Mouse (Mus musculus) heart, embryonic 12.5 days (tissue): ENCODE measurements at regions not wholly inside any gene's neighbourhood (a gene's known extent, or its start where the extent isn't known, plus 50 kb on each side); places are given as distances from the start of the nearest gene placed in this dataset.

Source experiments
- ATAC-seq: fragments of 200-750 bp; cut with Nextera tagmentation; 2 replicates; pipeline ENCODE4 v1.8.0; 2017; ENCODE audit warnings: moderate TSS enrichment, moderate library complexity; ENCODE audit not compliant: insufficient number of reproducible peaks, low FRiP score
- H3K27ac ChIP-seq: fragments of 300-500 bp; sonication (generic); 2 replicates; pipeline ENCODE4 v1.5.1; 2016; ENCODE audit warnings: mild to moderate bottlenecking, moderate library complexity; ENCODE audit not compliant: poor library complexity, severe bottlenecking
- H3K27me3 ChIP-seq: fragments of 300-500 bp; sonication (generic); replicated peaks from 2 replicates; pipeline ENCODE4 v1.6.1; 2016; ENCODE audit warnings: mild to moderate bottlenecking, moderate library complexity
- H3K36me3 ChIP-seq: fragments of 300-500 bp; sonication (generic); 2 replicates; pipeline ENCODE4 v1.6.1; 2016; ENCODE audit warnings: mild to moderate bottlenecking, moderate library complexity
- H3K4me1 ChIP-seq: fragments of 300-500 bp; sonication (generic); replicated peaks from 2 replicates; pipeline ENCODE4 v1.6.1; 2016; ENCODE audit warnings: mild to moderate bottlenecking
- H3K4me2 ChIP-seq: fragments of 300-500 bp; sonication (generic); 2 replicates; pipeline ENCODE4 v1.6.1; 2016; ENCODE audit warnings: mild to moderate bottlenecking, moderate library complexity
- H3K4me3 ChIP-seq: fragments of 300-500 bp; sonication (generic); 2 replicates; pipeline ENCODE4 v1.5.1; 2016; ENCODE audit warnings: mild to moderate bottlenecking
- H3K9ac ChIP-seq: fragments of 300-500 bp; sonication (generic); 2 replicates; pipeline ENCODE4 v1.6.1; 2016; ENCODE audit warnings: mild to moderate bottlenecking, moderate library complexity
- H3K9me3 ChIP-seq: fragments of 300-500 bp; sonication (generic); replicated peaks from 2 replicates; pipeline ENCODE4 v1.6.1; 2016; ENCODE audit warnings: mild to moderate bottlenecking, moderate library complexity
- WGBS: fragments of 180-500 bp; shearing (Covaris S2); methylation state at CpG from one replicate; pipeline ENCODE4 v1.1.7; 2016; 5-methylcytosine and 5-hydroxymethylcytosine counted together

DNA sequence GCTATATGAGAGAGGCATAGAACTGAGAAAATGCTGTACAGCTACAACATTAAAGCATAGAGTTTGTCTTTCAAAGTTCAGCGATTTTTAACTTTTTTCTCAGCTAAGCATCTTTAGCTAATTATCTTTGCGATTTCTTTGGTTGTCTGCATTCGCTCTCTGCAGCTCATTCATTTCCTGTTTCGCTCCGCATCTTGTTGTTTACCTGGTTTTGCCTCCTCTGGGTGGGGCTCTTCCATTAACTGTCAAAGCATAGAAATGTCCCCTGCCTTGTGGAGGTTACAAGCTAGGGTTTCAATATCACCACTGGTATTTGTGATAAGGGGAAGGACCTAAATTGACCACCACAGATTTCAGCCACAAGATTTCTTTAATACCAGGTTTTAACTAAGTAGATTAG, 115.5 kb upstream of the Atp1b1 start:
- 80% methylated on average over 5 of the region's 5 CpGs for WGBS
- Histone ChIP-seq H3K27ac (no peak overlapping the region), H3K9ac (no peak overlapping the region), H3K9me3 (no peaks in the 10 kb centered on the region), H3K4me2 (no peak overlapping the region), H3K4me3 (no peak overlapping the region), H3K27me3 (no peaks in the 10 kb centered on the region), H3K36me3 (no peaks in the 10 kb centered on the region), H3K4me1 (peaks cover 33% of the 10 kb centered on the region)
- no peak for ATAC-seq

DNA sequence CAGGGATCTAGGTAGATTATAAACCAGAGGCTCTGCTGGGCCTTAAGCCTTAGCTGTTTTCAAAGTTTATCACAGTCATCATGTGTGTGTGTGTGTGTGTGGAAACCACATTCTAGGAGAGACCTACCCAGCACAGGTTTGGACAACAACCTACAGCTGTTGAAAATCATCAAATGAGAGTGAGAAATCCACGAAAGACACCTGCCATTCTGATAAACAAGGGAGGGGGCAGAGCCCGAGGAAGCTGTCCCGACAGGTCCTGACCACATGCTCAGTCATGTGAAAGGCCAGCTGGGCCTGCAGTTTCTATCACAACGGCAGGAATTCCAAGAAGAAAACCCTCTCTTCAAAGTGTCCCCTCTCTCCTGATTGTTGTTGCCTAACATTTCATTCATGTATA, 114.0 kb upstream of the Atp1b1 start:
- ATAC-seq, result no peak
- H3K27ac ChIP-seq, result no peak overlapping the region
- peaks cover 33% of the 10 kb centered on the region for H3K4me1 ChIP-seq
- no peaks in the 10 kb centered on the region for H3K9me3 ChIP-seq
- H3K9ac ChIP-seq, result no peak overlapping the region
- 19% methylated on average over 4 of the region's 4 CpGs for WGBS
- no peaks in the 10 kb centered on the region for H3K27me3 ChIP-seq
- no peak overlapping the region for H3K4me2 ChIP-seq
- H3K36me3 ChIP-seq, result no peaks in the 10 kb centered on the region
- H3K4me3 ChIP-seq, result no peak overlapping the region

DNA sequence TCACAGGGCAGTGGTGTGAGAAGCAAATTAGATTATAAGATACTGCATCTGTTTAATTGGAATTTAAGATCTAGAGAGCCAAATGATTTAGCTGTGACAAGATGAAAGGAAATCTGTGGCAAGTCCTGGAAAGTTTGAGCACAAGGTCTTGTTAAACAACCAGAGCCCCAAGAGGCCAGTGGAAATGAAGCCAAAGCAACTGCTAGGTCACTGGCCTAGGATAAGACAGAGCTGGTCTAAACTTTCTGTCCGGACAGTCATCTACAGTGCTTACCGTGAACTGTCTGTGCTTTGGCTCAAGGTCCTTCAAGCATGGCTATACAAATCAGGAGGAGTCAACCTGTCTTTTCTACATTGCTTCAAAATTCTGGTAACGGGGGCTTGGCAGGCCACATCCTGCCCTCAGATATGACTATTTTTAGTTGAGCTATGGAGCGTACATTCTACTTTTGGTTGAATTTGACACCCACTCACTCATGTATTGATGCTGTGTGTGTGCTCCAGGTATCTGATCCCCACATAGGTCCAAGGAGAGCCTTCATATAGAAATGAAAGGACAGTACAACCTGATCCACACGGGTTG, 113.4 kb upstream of the Atp1b1 start:
- Histone ChIP-seq H3K4me2 (no peak overlapping the region), H3K27ac (no peak overlapping the region), H3K4me1 (peaks cover 33% of the 10 kb centered on the region), H3K4me3 (no peak overlapping the region), H3K36me3 (no peaks in the 10 kb centered on the region), H3K27me3 (no peaks in the 10 kb centered on the region), H3K9me3 (no peaks in the 10 kb centered on the region), H3K9ac (no peak overlapping the region)
- no peak for ATAC-seq
- 72% methylated on average over 5 of the region's 5 CpGs for WGBS

DNA sequence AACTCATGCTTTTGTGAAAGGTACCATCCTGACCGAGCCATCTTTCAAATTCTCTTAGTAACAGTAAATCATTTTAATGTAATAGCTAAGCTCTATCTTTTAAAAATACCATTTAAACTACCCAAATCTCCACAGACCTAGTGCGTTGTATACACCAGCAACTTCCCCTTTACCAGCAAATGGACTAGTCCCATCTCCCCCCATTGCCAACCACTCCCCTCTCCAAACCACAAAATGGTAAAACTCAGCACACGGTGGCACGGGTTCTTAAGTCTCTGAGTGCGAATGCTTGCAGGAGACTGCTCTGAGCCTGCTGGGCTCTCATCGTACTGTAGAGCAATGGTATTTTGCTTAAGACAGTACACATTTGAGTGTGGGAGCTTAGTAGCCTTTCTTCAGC, 106.7 kb upstream of the Atp1b1 start:
- Histone ChIP-seq H3K9ac (no peak overlapping the region), H3K36me3 (no peaks in the 10 kb centered on the region), H3K9me3 (no peaks in the 10 kb centered on the region), H3K27ac (no peak overlapping the region), H3K4me2 (no peak overlapping the region), H3K4me3 (no peak overlapping the region), H3K27me3 (no peaks in the 10 kb centered on the region), H3K4me1 (peaks cover 8% of the 10 kb centered on the region; the same call in 1 of the 2 replicates)
- ATAC-seq, result no peak
- WGBS, result 87% methylated on average over 6 of the region's 6 CpGs

DNA sequence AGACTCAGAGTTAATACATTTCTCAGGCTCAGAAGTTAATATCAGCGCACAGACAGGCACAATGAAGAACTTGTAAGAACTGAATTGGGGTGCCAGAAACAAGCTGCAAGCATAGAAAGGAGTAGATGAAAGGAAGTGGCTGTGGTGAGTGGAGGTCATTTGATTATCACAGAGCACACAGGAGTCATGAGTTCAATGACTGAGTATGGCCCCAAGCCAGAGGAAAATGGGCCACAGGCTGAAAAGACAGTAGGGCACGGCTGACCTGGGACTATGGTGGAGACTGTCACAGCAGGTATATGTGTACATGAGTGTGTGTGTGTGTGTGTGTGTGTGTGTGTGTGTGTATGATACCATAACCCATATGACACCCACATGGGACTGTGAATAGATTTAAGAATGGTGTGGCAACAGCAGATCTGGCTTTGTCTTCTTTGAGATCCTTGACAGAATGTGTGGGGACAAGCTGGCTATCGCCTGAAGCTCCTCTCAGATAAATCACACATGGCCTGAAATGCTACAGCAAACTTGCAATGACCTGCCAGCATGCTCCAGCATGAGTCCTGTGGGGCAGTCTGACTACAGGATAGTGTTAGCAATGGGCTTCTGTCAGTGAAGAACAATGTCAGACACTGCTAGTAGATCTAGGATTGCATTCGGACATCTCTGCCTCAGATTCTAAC, 101.5 kb upstream of the Atp1b1 start:
- ATAC-seq, result no peak
- H3K27me3 ChIP-seq, result no peaks in the 10 kb centered on the region
- H3K4me1 ChIP-seq, result 0 out of 2 replicates have a peak, but pooled peaks cover 12% of the 10 kb centered on the region
- 68% methylated on average over 4 of the region's 4 CpGs for WGBS
- no peak overlapping the region for H3K27ac ChIP-seq
- H3K36me3 ChIP-seq, result no peaks in the 10 kb centered on the region
- H3K4me3 ChIP-seq, result no peak overlapping the region
- H3K9me3 ChIP-seq, result no peaks in the 10 kb centered on the region
- no peak overlapping the region for H3K4me2 ChIP-seq
- H3K9ac ChIP-seq, result no peak overlapping the region

DNA sequence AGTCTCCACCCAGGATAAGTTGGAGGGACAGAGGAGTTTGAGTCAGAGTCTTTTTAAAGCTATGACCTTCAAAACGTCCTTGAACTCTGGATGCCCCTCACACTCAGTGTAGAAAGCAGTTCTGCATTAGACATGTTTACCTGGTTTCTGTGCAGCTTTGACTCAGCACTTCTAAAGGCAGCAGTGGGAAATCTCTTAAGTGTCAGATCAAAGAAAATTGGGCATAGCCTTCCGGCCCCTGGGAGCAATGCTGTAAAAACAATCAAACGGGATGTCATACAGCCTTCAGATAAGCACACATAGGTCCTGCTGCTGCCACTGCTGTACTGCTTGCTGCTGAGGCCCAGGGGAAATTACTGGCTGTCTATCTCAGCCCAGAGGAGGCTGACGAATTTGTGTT, 94.5 kb upstream of the Atp1b1 start:
- peaks cover 38% of the 10 kb centered on the region for H3K4me1 ChIP-seq
- no peak overlapping the region for H3K4me3 ChIP-seq
- no peaks in the 10 kb centered on the region for H3K27me3 ChIP-seq
- H3K9ac ChIP-seq, result peak overlapping the region; percentile 18; the same call in 1 of the 2 replicates
- H3K27ac ChIP-seq, result peak overlapping the region; percentile 92
- WGBS, result 5% methylated on average over 4 of the region's 4 CpGs
- H3K9me3 ChIP-seq, result no peaks in the 10 kb centered on the region
- ATAC-seq, result peak; percentile 64
- peak overlapping the region; percentile 36 for H3K4me2 ChIP-seq
- no peaks in the 10 kb centered on the region for H3K36me3 ChIP-seq

DNA sequence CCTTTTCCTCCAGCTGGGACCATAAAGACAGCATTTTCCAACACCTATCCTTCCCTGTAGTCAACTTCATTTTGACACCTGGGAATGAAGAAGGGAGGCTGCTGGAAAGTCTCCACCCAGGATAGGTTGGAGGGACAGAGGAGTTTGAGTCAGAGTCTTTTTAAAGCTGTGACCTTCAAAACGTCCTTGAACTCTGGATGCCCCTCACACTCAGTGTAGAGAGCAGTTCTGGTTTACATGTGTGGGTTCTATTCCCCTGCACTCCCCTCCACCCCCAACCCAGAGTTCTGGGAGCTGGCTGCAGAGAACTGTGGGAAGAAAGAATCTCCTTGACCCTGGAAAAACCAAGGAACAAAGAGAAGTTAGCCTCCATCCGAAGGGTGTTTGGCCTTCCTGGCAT, 92.9 kb upstream of the Atp1b1 start:
- ATAC-seq, result no peak
- WGBS, result 63% methylated on average over 2 of the region's 2 CpGs
- Histone ChIP-seq H3K4me1 (peaks cover 38% of the 10 kb centered on the region), H3K27ac (peak overlapping the region; percentile 56), H3K4me3 (no peak overlapping the region), H3K9me3 (no peaks in the 10 kb centered on the region), H3K4me2 (no peak overlapping the region), H3K36me3 (no peaks in the 10 kb centered on the region), H3K27me3 (no peaks in the 10 kb centered on the region), H3K9ac (no peak overlapping the region)

DNA sequence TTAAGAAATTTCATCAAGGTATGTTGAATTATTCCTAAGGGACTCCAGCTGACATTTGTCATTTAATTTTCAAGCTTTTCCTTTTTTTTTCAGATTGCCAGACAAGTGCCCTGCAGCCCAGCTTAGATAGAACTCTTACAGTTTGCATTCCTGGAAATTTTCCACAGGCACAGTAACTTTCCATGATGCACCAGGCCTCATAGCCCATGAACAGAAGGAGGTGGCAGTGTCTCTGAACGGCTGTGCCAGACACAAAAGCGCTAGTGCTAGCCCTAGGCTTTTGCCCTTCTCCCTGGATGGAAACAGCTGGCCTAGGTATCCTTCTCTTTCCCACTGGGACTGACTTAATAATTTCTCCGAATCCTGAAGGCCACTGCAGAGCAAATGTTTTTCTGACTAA, 92.4 kb upstream of the Atp1b1 start:
- no peak overlapping the region for H3K4me2 ChIP-seq
- H3K9ac ChIP-seq, result no peak overlapping the region
- H3K36me3 ChIP-seq, result no peaks in the 10 kb centered on the region
- H3K27me3 ChIP-seq, result no peaks in the 10 kb centered on the region
- no peaks in the 10 kb centered on the region for H3K9me3 ChIP-seq
- H3K4me1 ChIP-seq, result peaks cover 38% of the 10 kb centered on the region
- no peak overlapping the region for H3K4me3 ChIP-seq
- peak overlapping the region; percentile 56 for H3K27ac ChIP-seq
- peak; percentile 45; the same call in 1 of the 2 replicates for ATAC-seq
- 65% methylated on average over 3 of the region's 3 CpGs for WGBS

DNA sequence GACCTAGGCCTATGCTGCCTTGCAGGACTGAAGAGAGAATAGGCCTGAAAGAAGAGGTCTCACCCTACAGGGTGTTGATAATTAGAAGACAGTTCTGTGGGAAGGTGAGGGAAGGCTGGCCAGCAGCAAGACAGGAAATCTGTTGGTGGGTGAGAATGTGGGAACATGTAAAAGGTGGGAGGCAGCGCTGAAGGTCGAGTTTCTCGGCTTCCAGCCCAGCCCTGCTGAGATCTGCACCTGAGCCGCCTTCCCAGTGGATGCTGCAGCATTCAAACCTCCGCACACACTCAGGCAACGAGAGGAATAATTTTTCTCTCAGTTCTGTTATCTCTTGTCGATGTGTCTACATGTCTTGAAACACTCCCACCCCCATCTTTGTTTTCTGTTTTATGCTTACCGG, 89.9 kb upstream of the Atp1b1 start:
- Histone ChIP-seq H3K27me3 (no peaks in the 10 kb centered on the region), H3K4me2 (no peak overlapping the region), H3K9me3 (no peaks in the 10 kb centered on the region), H3K36me3 (no peaks in the 10 kb centered on the region), H3K9ac (no peak overlapping the region), H3K4me1 (peaks cover 31% of the 10 kb centered on the region), H3K27ac (no peak overlapping the region), H3K4me3 (no peak overlapping the region)
- WGBS, result 53% methylated on average over 8 of the region's 8 CpGs
- ATAC-seq, result no peak

DNA sequence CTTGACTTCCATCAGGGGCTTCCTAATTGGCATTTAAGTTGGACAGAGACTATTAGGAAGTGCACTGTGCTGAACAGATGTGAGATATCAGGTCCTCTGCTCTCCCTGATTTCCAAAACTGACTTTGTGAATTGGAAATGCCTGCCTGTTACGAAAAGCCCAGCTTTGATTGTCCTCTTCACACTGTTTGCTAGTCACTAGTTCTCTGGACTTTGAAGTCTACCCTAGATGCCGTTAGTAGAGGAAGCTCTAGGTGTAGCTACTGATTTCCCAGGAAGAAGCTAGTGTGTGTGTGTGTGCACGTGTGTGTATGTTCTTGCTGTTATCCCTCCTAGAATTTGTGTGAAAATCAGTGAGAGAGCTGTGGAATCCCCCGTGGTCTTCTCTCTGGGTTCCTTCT, 87.7 kb upstream of the Atp1b1 start:
- H3K4me1 ChIP-seq, result peaks cover 14% of the 10 kb centered on the region
- H3K9ac ChIP-seq, result no peak overlapping the region
- H3K9me3 ChIP-seq, result no peaks in the 10 kb centered on the region
- H3K4me3 ChIP-seq, result no peak overlapping the region
- WGBS, result 73% methylated on average over 4 of the region's 4 CpGs
- H3K36me3 ChIP-seq, result no peaks in the 10 kb centered on the region
- H3K27me3 ChIP-seq, result no peaks in the 10 kb centered on the region
- no peak for ATAC-seq
- no peak overlapping the region for H3K27ac ChIP-seq
- H3K4me2 ChIP-seq, result no peak overlapping the region

DNA sequence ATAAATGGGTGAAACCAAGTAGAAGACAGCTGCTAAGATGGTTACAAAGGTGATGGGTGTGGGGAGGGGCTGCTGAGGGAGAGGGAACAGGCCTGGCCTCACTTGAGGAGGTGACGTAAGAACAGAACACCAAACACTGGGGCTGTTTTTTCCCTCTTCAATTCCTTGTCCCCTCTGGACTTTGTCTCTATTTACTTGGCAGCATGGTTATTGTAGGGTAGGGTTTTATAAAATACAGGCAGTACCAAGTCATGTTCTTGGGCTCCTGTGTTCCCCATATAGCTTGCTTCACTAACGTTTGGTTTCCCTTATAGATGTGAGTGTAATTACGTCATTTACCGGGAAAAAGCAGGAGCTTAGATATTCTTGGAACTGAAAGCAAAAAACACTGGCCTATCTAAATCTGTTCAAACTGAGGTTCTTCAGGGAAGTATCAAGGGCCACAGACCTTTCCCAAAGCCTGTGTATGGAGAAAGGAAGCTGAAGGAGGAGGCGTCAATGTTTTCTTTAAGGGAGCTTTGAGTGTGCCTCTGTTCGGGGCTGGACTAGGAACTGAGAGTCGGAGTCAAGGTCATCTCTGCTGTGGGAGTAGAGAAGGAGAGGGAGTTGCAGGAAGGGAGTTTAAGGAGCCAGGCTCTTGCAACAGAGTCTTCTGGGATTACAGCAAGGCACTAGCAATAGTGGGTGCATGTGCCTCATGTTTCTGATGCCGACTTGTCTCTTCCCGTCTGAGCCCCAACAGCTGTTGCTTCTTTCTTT, 85.1 kb upstream of the Atp1b1 start:
- Histone ChIP-seq H3K9ac (no peak overlapping the region), H3K9me3 (no peaks in the 10 kb centered on the region), H3K4me3 (no peak overlapping the region), H3K36me3 (no peaks in the 10 kb centered on the region), H3K27me3 (no peaks in the 10 kb centered on the region), H3K4me2 (no peak overlapping the region), H3K27ac (no peak overlapping the region), H3K4me1 (peaks cover 9% of the 10 kb centered on the region; the same call in 1 of the 2 replicates)
- 0 out of 2 replicates have a peak, but pooled peaks have one; percentile 48 for ATAC-seq
- WGBS, result 57% methylated on average over 9 of the region's 9 CpGs
